Mouse (Mus musculus) gastrocnemius, adult 8-10 months (tissue): Measurements from ENCODE around the gene Mpp3. TPM values are rescaled to one million over a fixed set of nuclear protein-coding genes. Genes with fewer than 3 reads are reported as not detected.
A peak's percentile ranks its signal among the peaks of the same experiment; 100 is the strongest.
"Not testable (repeated sequence)": the region's sequence is repeated elsewhere in the genome, so short reads cannot be mapped to it uniquely, and the experiment has no call there.

Experiments used
- DNase-seq, 2 experiments: peaks; one replicate each; pipeline ENCODE4 v3.0.0; 2022; ENCODE audit warnings: low spot score in 2 of 2
- total RNA-seq, 4 experiments: library from RNA; stranded (reverse); gene quantifications; 2 replicates each; pipeline ENCODE4 v1.2.4; 2022

The Mpp3 gene
- total RNA-seq, 4 experiments from 2014 or later, result 12.9 to 17.9 (median 15.7) TPM

GRCm38 (mm10) chr11:102013201-102013600 is 15.1 kb downstream of the Mpp3 start:
- DNase-seq, result no peak

GRCm38 (mm10) chr11:102011510-102011909 is 16.8 kb downstream of the Mpp3 start:
- DNase-seq, result no peak

- no peak for DNase-seq
These were observed 18.1 kb downstream of the Mpp3 start for GRCm38 (mm10) chr11:102010140-102010539.

GRCm38 (mm10) chr11:102008954-102009637 is 19.2 kb downstream of the Mpp3 start:
- DNase-seq, result no peak

- no peak for DNase-seq
These were observed 19.9 kb downstream of the Mpp3 start for GRCm38 (mm10) chr11:102008372-102008771.

GRCm38 (mm10) chr11:102006688-102007087 is 21.6 kb downstream of the Mpp3 start:
- DNase-seq, result no peak

- DNase-seq, result no peak
These were observed 22.0 kb downstream of the Mpp3 start for GRCm38 (mm10) chr11:102006271-102006670.

- DNase-seq, result no peak
These were observed 24.0 kb downstream of the Mpp3 start for GRCm38 (mm10) chr11:102004251-102004650.

GRCm38 (mm10) chr11:101999466-101999865 is 28.8 kb downstream of the Mpp3 start:
- peak in 1 of 2 experiments; percentile 28 for DNase-seq

- no peak for DNase-seq
These were observed 30.0 kb downstream of the Mpp3 start for GRCm38 (mm10) chr11:101998258-101998657.

GRCm38 (mm10) chr11:101995938-101996337 is 32.3 kb downstream of the Mpp3 start:
- no peak for DNase-seq

- no peak for DNase-seq
These were observed 34.2 kb downstream of the Mpp3 start for GRCm38 (mm10) chr11:101994100-101994499.

- DNase-seq, result no peak
These were observed 35.9 kb downstream of the Mpp3 start for GRCm38 (mm10) chr11:101992411-101992810.

GRCm38 (mm10) chr11:101991813-101992212 is 36.4 kb downstream of the Mpp3 start:
- no peak for DNase-seq

- DNase-seq, result no peak
These were observed 38.0 kb downstream of the Mpp3 start for GRCm38 (mm10) chr11:101990244-101990643.

GRCm38 (mm10) chr11:101986913-101987312 is 41.3 kb downstream of the Mpp3 start, which contains the start of gene Dusp3:
TSS of gene Dusp3 (minus strand) at chr11:101987013.
- DNase-seq, result no peak

GRCm38 (mm10) chr11:101985990-101986389 is 42.3 kb downstream of the Mpp3 start:
- peak; percentile 83 to 86 for DNase-seq

- DNase-seq, result not testable (repeated sequence)
These were observed 42.8 kb downstream of the Mpp3 start for GRCm38 (mm10) chr11:101985450-101985849.

- DNase-seq, result peak; percentile 97
These were observed 43.9 kb downstream of the Mpp3 start, which contains the start of gene Cfap97d1 for GRCm38 (mm10) chr11:101984054-101985025. TSS of gene Cfap97d1 (plus strand) at chr11:101984279.

- DNase-seq, result no peak
These were observed 44.8 kb downstream of the Mpp3 start for GRCm38 (mm10) chr11:101983431-101983921.

GRCm38 (mm10) chr11:101982981-101983411 is 45.3 kb downstream of the Mpp3 start:
- no peak for DNase-seq

- peak; percentile 56 to 59 for DNase-seq
These were observed 46.4 kb downstream of the Mpp3 start for GRCm38 (mm10) chr11:101981850-101982249.
